Mouse (Mus musculus) cerebellum, postnatal 36 days (tissue): Measurements from ENCODE around the gene Trmt2b.
"Not testable (repeated sequence)": the region's sequence is repeated elsewhere in the genome, so short reads cannot be mapped to it uniquely, and the experiment has no call there.

Experiments used
- DNase-seq, 2 experiments: peaks; one replicate each; pipeline ENCODE4 v3.0.0; 2021 to 2022; ENCODE audit warnings: mixed read lengths in 2 of 2

The Trmt2b gene

DNA sequence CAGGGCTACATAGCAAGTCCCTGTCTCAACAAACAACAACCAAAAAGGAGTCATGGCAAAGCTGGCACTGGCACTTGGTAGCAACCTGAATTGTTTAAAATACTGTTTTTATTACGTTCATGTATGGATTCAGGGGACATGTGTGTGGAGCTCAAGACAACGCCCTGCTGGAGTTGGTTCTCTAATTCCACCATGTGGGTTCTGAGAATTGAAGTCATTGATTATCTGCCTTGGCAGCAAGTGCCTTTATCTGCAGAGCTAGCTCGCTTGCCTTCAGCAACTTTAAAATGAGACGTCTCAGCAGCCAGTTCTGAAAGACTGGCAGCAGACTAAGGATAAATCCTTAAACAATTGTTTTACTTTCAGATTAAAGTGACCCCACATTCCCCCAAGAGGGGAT, 58.6 kb downstream of the Trmt2b start:
- DNase-seq: no peak

DNA sequence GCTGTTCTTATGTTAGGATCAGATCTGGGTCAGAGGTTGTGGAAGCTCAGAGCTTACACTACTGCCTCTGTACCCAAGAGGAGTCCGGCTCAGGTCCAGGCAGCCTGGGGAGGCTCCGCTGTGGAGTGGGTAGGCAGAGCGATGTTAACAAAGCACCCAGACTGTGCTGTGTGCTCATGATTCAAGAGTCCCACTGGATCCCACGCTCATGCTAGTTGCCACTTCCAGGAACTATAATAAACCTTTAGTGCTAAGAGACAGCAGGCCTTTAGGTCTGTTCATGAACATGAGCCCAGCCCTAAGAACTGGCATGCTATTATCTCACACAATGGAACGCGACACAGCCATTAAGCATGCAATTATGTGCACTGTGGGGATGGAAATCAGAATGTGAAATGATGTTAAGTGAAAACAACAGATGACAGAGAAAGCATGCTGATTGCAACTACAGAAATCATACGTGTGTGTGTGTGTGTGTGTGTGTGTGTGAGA, 65.6 kb downstream of the Trmt2b start:
- DNase-seq: no peak

DNA sequence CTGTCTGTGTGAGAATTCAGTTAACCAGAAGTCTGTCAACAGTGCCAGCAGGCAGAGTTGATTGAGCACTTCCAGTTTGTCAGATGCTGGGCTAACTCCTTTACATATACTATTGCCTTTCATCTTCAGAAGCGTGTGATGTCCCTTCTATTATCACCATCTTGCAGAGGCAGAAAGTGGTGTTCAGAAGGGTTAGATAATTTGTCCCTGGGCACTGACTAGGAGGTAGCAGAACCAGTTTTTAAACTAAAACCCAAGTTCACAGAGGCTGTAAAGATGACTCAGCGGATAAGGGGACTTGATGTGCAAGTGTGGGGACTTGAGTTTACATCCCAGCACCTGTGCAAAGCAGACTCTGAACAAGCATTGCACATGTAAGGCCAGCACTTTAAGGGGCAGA, 68.3 kb downstream of the Trmt2b start:
- DNase-seq: no peak

DNA sequence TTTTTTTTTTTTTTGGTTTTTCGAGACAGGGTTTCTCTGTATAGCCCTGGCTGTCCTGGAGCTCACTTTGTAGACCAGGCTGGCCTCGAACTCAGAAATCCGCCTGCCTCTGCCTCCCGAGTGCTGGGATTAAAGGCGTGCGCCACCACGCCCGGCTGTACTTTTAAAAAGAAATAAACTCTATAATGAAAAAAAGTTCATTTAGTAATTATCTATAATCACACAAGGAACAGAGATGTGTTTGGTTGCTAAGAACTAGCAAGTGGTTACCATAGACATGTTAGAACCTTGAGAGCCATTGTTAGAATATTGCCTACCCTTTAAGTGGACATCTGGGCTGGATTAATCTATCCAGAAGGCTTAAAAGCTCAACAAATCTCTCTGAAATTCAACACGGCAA, 89.6 kb downstream of the Trmt2b start, which contains the start of gene Arl13a:
Gene Arl13a (plus strand): TSS at position 301 of the 400 bp plus-strand sequence.
- not testable (repeated sequence) for DNase-seq

DNA sequence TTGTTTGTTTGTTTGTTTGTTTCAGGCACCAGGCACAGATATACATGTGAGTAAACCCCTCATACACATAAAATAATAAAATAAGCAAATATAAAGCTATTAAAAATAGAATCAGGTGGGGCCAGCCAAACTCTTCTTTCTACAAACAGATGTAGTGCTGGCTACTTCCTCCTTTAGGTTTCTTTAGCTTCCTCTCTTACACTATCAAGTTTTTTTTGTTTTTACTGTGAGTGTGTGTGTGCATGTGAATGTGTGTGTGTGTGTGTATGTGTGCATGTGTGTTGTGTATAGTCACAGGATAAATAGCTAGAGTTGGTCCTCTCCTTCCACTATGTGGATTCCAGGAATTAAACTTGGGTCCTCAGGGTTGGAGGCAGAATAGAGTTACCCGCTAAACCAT, 102.1 kb downstream of the Trmt2b start:
- DNase-seq: no peak
